ENCODE assay signal across 13 mouse cellular contexts in genomic region chr7:65044280-65044679, GRCm38 (mm10).
DNase-seq lines count a peak whose midpoint lies in the region; ATAC-seq and TF ChIP-seq lines count a peak whose summit lies in the region.
"Had no signal": no experiment of that assay in that cellular context is flagged by ENCODE, and none has a peak within 500 bp of the region (broad histone marks: within the 10 kb centered on the region; RNA-seq: fewer than 3 reads in every experiment).

No protein-coding gene starts in this region.

- 64% methylated on average over 6 of the region's 6 CpGs for WGBS in midbrain, embryonic 12.5 days
- 68% methylated on average over 6 of the region's 6 CpGs for WGBS in forebrain, postnatal 0 days

- intact Hi-C loops in heart, postnatal 10 days (cut with DNase I), result no loop called here

- ATAC-seq in hematopoietic stem cell, adult 5-6 weeks (replicated peaks in 1 of 2; ENCODE audit: insufficient read depth in 1 of 2, low FRiP score in 2 of 2, low TSS enrichment in 1 of 2, low read depth in 1 of 2, poor library complexity in 2 of 2, severe bottlenecking in 2 of 2), result peak; percentile 92 to 93
- no peak; the same call in 1 of the 2 replicates for ATAC-seq in midbrain, embryonic 12.5 days (ENCODE audit: low FRiP score, low read depth)
- no peak for ATAC-seq in forebrain, postnatal 0 days

- H3K27me3 ChIP-seq in midbrain, embryonic 12.5 days, result no peaks in the 10 kb centered on the region
- no peaks in the 10 kb centered on the region for H3K27me3 ChIP-seq in forebrain, postnatal 0 days (ENCODE audit: insufficient read depth, low read length)
- H3K27me3 ChIP-seq: hindbrain, embryonic 15.5 days; lung, embryonic 15.5 days; neural tube, embryonic 12.5 days had no signal

- DNase-seq in NIH3T3 (ENCODE audit: low read depth), result peak; percentile 2
- peak; percentile 77 for DNase-seq in cerebellum, adult 11-12 months
- no peak for DNase-seq in heart, postnatal 10 days
- no peak for DNase-seq in urinary bladder, postnatal 10 days (ENCODE audit: low spot score)
- DNase-seq in forebrain, postnatal 0 days, result no peak
- DNase-seq: adrenal gland, postnatal 25 days; embryo, embryonic 11 days; kidney, postnatal 14 days had no signal

- peaks cover 21% of the 10 kb centered on the region for H3K4me1 ChIP-seq in midbrain, embryonic 12.5 days
- H3K4me1 ChIP-seq in forebrain, postnatal 0 days (ENCODE audit: insufficient read depth), result no peaks in the 10 kb centered on the region
- H3K4me1 ChIP-seq: lung, embryonic 15.5 days had no signal

- H3K27ac ChIP-seq in midbrain, embryonic 12.5 days (replicated peaks), result peak overlapping the region; percentile 49; the same call in 1 of the 2 replicates
- H3K27ac ChIP-seq in forebrain, postnatal 0 days (ENCODE audit: low read depth, low read length), result no peak overlapping the region
- H3K27ac ChIP-seq: lung, embryonic 15.5 days; neural tube, embryonic 12.5 days had no signal

- no peaks in the 10 kb centered on the region for H3K9me3 ChIP-seq in midbrain, embryonic 12.5 days
- H3K9me3 ChIP-seq in forebrain, postnatal 0 days (ENCODE audit: low read length), result no peaks in the 10 kb centered on the region
- H3K9me3 ChIP-seq: hindbrain, embryonic 15.5 days; lung, embryonic 15.5 days; neural tube, embryonic 12.5 days had no signal

- no peak overlapping the region for H3K9ac ChIP-seq in midbrain, embryonic 12.5 days (replicated peaks)
- no peak overlapping the region for H3K9ac ChIP-seq in forebrain, postnatal 0 days
- H3K9ac ChIP-seq: hindbrain, embryonic 15.5 days; lung, embryonic 15.5 days; neural tube, embryonic 12.5 days had no signal

- no peak overlapping the region for H3K4me3 ChIP-seq in midbrain, embryonic 12.5 days
- no peak overlapping the region for H3K4me3 ChIP-seq in forebrain, postnatal 0 days (ENCODE audit: low read depth, low read length)
- H3K4me3 ChIP-seq: hindbrain, embryonic 15.5 days; lung, embryonic 15.5 days; neural tube, embryonic 12.5 days had no signal

- H3K36me3 ChIP-seq in midbrain, embryonic 12.5 days, result no peaks in the 10 kb centered on the region
- H3K36me3 ChIP-seq in forebrain, postnatal 0 days (ENCODE audit: insufficient read depth), result no peaks in the 10 kb centered on the region
- H3K36me3 ChIP-seq: hindbrain, embryonic 15.5 days; lung, embryonic 15.5 days; neural tube, embryonic 12.5 days had no signal

- H3K4me2 ChIP-seq in midbrain, embryonic 12.5 days (replicated peaks), result no peak overlapping the region
- no peak overlapping the region for H3K4me2 ChIP-seq in forebrain, postnatal 0 days (ENCODE audit: low read depth)
- H3K4me2 ChIP-seq: hindbrain, embryonic 15.5 days; lung, embryonic 15.5 days; neural tube, embryonic 12.5 days had no signal

- no peak for TF ChIP-seq CTCF in forebrain, postnatal 0 days (IDR thresholded peaks at IDR 0.05; ENCODE audit: low read depth)

Comparison
In these comparisons a context has a peak if more than half of its experiments do, and no peak if none do; other contexts are left out.
1. DNase-seq: peak in NIH3T3 (single experiment) and cerebellum, adult 11-12 months (single experiment); none in heart, postnatal 10 days (0 of 2), urinary bladder, postnatal 10 days (single experiment) and forebrain, postnatal 0 days (single experiment).
2. ATAC-seq: peak in hematopoietic stem cell, adult 5-6 weeks (2 of 2); none in midbrain, embryonic 12.5 days (single experiment) and forebrain, postnatal 0 days (single experiment).